Mouse (Mus musculus): ENCODE measurements around the gene Klhdc1. TPM values are rescaled to one million over a fixed set of nuclear protein-coding genes. Genes with fewer than 3 reads are reported as not detected.

The Klhdc1 gene
- polyA plus RNA-seq, 1 experiment: 2.4 TPM

GRCm38 (mm10) chr12:69227776-69228466, 13.1 kb upstream of the Klhdc1 start, which contains the start of gene Pole2:
Pole2 (minus strand) TSS chr12:69228195.
- peak; percentile 55 to 77 for DNase-seq (ENCODE audit: low read depth in 1 of 2, low spot score in 2 of 2)
- Histone ChIP-seq H3K27ac (ENCODE audit: insufficient read depth, low read length) (peak within 1 kb of the TSS; percentile 59; the same call in 1 of the 2 replicates), H3K36me3 (ENCODE audit: control insufficient read depth, insufficient read depth, low read length) (no peaks in the 10 kb centered on the region), H3K4me1 (ENCODE audit: control insufficient read depth, insufficient read depth, insufficient read length) (no peaks in the 10 kb centered on the region; the same call in 1 of the 2 replicates), H3K27me3 (ENCODE audit: control insufficient read depth, insufficient read depth, low read length) (no peaks in the 10 kb centered on the region), H3K4me3 (ENCODE audit: extremely low read depth, insufficient read depth, insufficient read length) (peak within 1 kb of the TSS; percentile 95)
- WGBS: under 1% methylated on average over 37 of the region's 37 CpGs
- TF ChIP-seq CTCF (IDR thresholded peaks at IDR 0.05; ENCODE audit: extremely low read depth, insufficient read depth, insufficient read length, insufficient replicate concordance) (no peak), POLR2A (IDR thresholded peaks at IDR 0.05; ENCODE audit: low read depth, low read length) (no peak; the same call in 1 of the 2 replicates)

- Histone ChIP-seq H3K36me3 (ENCODE audit: control insufficient read depth, insufficient read depth, low read length) (no peaks in the 10 kb centered on the region), H3K27ac (ENCODE audit: insufficient read depth, low read length) (no peak overlapping the region), H3K27me3 (ENCODE audit: control insufficient read depth, insufficient read depth, low read length) (no peaks in the 10 kb centered on the region), H3K4me3 (ENCODE audit: extremely low read depth, insufficient read depth, insufficient read length) (no peak overlapping the region), H3K4me1 (ENCODE audit: control insufficient read depth, insufficient read depth, insufficient read length) (no peaks in the 10 kb centered on the region; the same call in 1 of the 2 replicates)
- TF ChIP-seq POLR2A (IDR thresholded peaks at IDR 0.05; ENCODE audit: low read depth, low read length): no peak
- peak; percentile 40; the same call in 1 of the 2 replicates for TF ChIP-seq CTCF (IDR thresholded peaks at IDR 0.05; ENCODE audit: extremely low read depth, insufficient read depth, insufficient read length, insufficient replicate concordance)
- DNase-seq (ENCODE audit: low read depth in 1 of 2, low spot score in 2 of 2): peak; percentile 25 to 46
- 71% methylated on average over 2 of the region's 2 CpGs for WGBS
Observed at GRCm38 (mm10) chr12:69229251-69229650, 11.7 kb upstream of the Klhdc1 start.

- Histone ChIP-seq H3K4me3 (ENCODE audit: extremely low read depth, insufficient read depth, insufficient read length) (no peak overlapping the region), H3K4me1 (ENCODE audit: control insufficient read depth, insufficient read depth, insufficient read length) (no peaks in the 10 kb centered on the region), H3K36me3 (ENCODE audit: control insufficient read depth, insufficient read depth, low read length) (no peaks in the 10 kb centered on the region), H3K27me3 (ENCODE audit: control insufficient read depth, insufficient read depth, low read length) (no peaks in the 10 kb centered on the region), H3K27ac (ENCODE audit: insufficient read depth, low read length) (no peak overlapping the region)
- no peak for TF ChIP-seq POLR2A (IDR thresholded peaks at IDR 0.05; ENCODE audit: low read depth, low read length)
- TF ChIP-seq CTCF (IDR thresholded peaks at IDR 0.05; ENCODE audit: extremely low read depth, insufficient read depth, insufficient read length, insufficient replicate concordance): no peak
- no peak for DNase-seq (ENCODE audit: low read depth in 1 of 2, low spot score in 2 of 2)
- WGBS: 89% methylated on average over 6 of the region's 6 CpGs
Observed at GRCm38 (mm10) chr12:69235782-69236181, 5.2 kb upstream of the Klhdc1 start.

GRCm38 (mm10) chr12:69238284-69238683, 2.7 kb upstream of the Klhdc1 start:
- no peak for DNase-seq (ENCODE audit: low read depth in 1 of 2, low spot score in 2 of 2)
- Histone ChIP-seq H3K27me3 (ENCODE audit: control insufficient read depth, insufficient read depth, low read length) (no peaks in the 10 kb centered on the region), H3K27ac (ENCODE audit: insufficient read depth, low read length) (no peak overlapping the region), H3K4me1 (ENCODE audit: control insufficient read depth, insufficient read depth, insufficient read length) (no peaks in the 10 kb centered on the region; the same call in 1 of the 2 replicates), H3K4me3 (ENCODE audit: extremely low read depth, insufficient read depth, insufficient read length) (no peak overlapping the region), H3K36me3 (ENCODE audit: control insufficient read depth, insufficient read depth, low read length) (no peaks in the 10 kb centered on the region)
- 54% methylated on average over 3 of the region's 3 CpGs for WGBS
- no peak for TF ChIP-seq CTCF (IDR thresholded peaks at IDR 0.05; ENCODE audit: extremely low read depth, insufficient read depth, insufficient read length, insufficient replicate concordance)
- no peak for TF ChIP-seq POLR2A (IDR thresholded peaks at IDR 0.05; ENCODE audit: low read depth, low read length)

- TF ChIP-seq POLR2A (IDR thresholded peaks at IDR 0.05; ENCODE audit: low read depth, low read length) (no peak), CTCF (IDR thresholded peaks at IDR 0.05; ENCODE audit: extremely low read depth, insufficient read depth, insufficient read length, insufficient replicate concordance) (no peak)
- Histone ChIP-seq H3K27ac (ENCODE audit: insufficient read depth, low read length) (peak overlapping the region; percentile 73), H3K27me3 (ENCODE audit: control insufficient read depth, insufficient read depth, low read length) (no peaks in the 10 kb centered on the region), H3K4me3 (ENCODE audit: extremely low read depth, insufficient read depth, insufficient read length) (peak overlapping the region; percentile 87), H3K4me1 (ENCODE audit: control insufficient read depth, insufficient read depth, insufficient read length) (no peaks in the 10 kb centered on the region; the same call in 1 of the 2 replicates), H3K36me3 (ENCODE audit: control insufficient read depth, insufficient read depth, low read length) (no peaks in the 10 kb centered on the region)
- 8% methylated on average over 3 of the region's 3 CpGs for WGBS
- DNase-seq (ENCODE audit: low read depth in 1 of 2, low spot score in 2 of 2): no peak
Observed at GRCm38 (mm10) chr12:69241405-69241770, 412 bp downstream of the Klhdc1 start.

- no peaks in the 10 kb centered on the region; the same call in 1 of the 2 replicates for H3K4me1 ChIP-seq (ENCODE audit: control insufficient read depth, insufficient read depth, insufficient read length)
- peak; percentile 23 to 54 for DNase-seq (ENCODE audit: low read depth in 1 of 2, low spot score in 2 of 2)
- TF ChIP-seq POLR2A (IDR thresholded peaks at IDR 0.05; ENCODE audit: low read depth, low read length) (peak; percentile 75), CTCF (IDR thresholded peaks at IDR 0.05; ENCODE audit: extremely low read depth, insufficient read depth, insufficient read length, insufficient replicate concordance) (no peak)
- peak overlapping the region; percentile 73 for H3K27ac ChIP-seq (ENCODE audit: insufficient read depth, low read length)
- no peaks in the 10 kb centered on the region for H3K36me3 ChIP-seq (ENCODE audit: control insufficient read depth, insufficient read depth, low read length)
- WGBS: under 1% methylated on average over 63 of the region's 64 CpGs
- peak overlapping the region; percentile 87 for H3K4me3 ChIP-seq (ENCODE audit: extremely low read depth, insufficient read depth, insufficient read length)
- H3K27me3 ChIP-seq (ENCODE audit: control insufficient read depth, insufficient read depth, low read length): no peaks in the 10 kb centered on the region
Observed at GRCm38 (mm10) chr12:69241771-69242431, 925 bp downstream of the Klhdc1 start.

All from spleen, adult 2 months (tissue).